ENCODE assay signal across 18 mouse cellular contexts in genomic region chr15:81310353-81310752, GRCm38 (mm10).
"Had no signal": no experiment of that assay in that cellular context is flagged by ENCODE, and none has a peak within 500 bp of the region (broad histone marks: within the 10 kb centered on the region; RNA-seq: fewer than 3 reads in every experiment).

No protein-coding gene starts in this region.

- ATAC-seq: midbrain, embryonic 16.5 days had no signal

- DNase-seq: lung, adult 18-20 months; lung, embryonic 14.5 days; lung, postnatal 10 days; lung, postnatal 4 days; right cerebral cortex, adult 18-20 months; right cerebral cortex, postnatal 25 days; right cerebral cortex, postnatal 4 days; spleen, adult 18-20 months; thymus, adult 18-20 months; thymus, postnatal 14 days; thymus, postnatal 36 days had no signal

- H3K4me2 ChIP-seq: lung, embryonic 14.5 days; midbrain, embryonic 12.5 days; neural tube, embryonic 13.5 days; neural tube, embryonic 15.5 days had no signal

- H3K9ac ChIP-seq: liver, embryonic 14.5 days; lung, embryonic 14.5 days; midbrain, embryonic 12.5 days; neural tube, embryonic 13.5 days; neural tube, embryonic 15.5 days had no signal

- H3K36me3 ChIP-seq: midbrain, embryonic 12.5 days; neural tube, embryonic 15.5 days had no signal

- H3K9me3 ChIP-seq: midbrain, embryonic 10.5 days; midbrain, embryonic 12.5 days; neural tube, embryonic 13.5 days; neural tube, embryonic 15.5 days had no signal

- H3K4me3 ChIP-seq: midbrain, embryonic 10.5 days; midbrain, embryonic 12.5 days; myocyte; neural tube, embryonic 13.5 days; neural tube, embryonic 15.5 days had no signal

- H3K27me3 ChIP-seq: midbrain, embryonic 12.5 days; neural tube, embryonic 13.5 days; neural tube, embryonic 15.5 days had no signal

- H3K4me1 ChIP-seq: midbrain, embryonic 10.5 days; midbrain, embryonic 12.5 days; neural tube, embryonic 13.5 days had no signal

- H3K27ac ChIP-seq: liver, embryonic 14.5 days; midbrain, embryonic 10.5 days; midbrain, embryonic 12.5 days; neural tube, embryonic 15.5 days had no signal
